Mouse (Mus musculus) CH12.LX (cell line): ENCODE data around the gene Plcl2.

Experiments
- CTCF ChIP-seq, 2 experiments: IDR thresholded peaks in 1 of 2; conservative IDR thresholded peaks in 1 of 2; 2 replicates each; pipeline ENCODE4 v1.5.1; 2011 to 2012; ENCODE audit warnings: low read depth in 2 of 2, low read length in 2 of 2, improper control_type of control experiment in 1 of 2, inconsistent platforms in 1 of 2, mild to moderate bottlenecking in 1 of 2, moderate library complexity in 1 of 2
- EP300 ChIP-seq: IDR thresholded peaks from 2 replicates; pipeline ENCODE4 v1.6.1; 2011; ENCODE audit warnings: low read length, improper control_type of control experiment
- ETS1 ChIP-seq: conservative IDR thresholded peaks from 2 replicates; pipeline ENCODE4 v1.6.1; 2012; ENCODE audit warnings: low read depth, mild to moderate bottlenecking, inconsistent platforms, low read length, improper control_type of control experiment, moderate library complexity
- HCFC1 ChIP-seq: IDR thresholded peaks from 2 replicates; pipeline ENCODE4 v1.6.1; 2012; ENCODE audit warnings: low read depth, mild to moderate bottlenecking, inconsistent platforms, low read length, improper control_type of control experiment
- MAX ChIP-seq: IDR thresholded peaks from 2 replicates; pipeline ENCODE4 v1.6.1; 2011; ENCODE audit warnings: low read length, improper control_type of control experiment
- MEF2A ChIP-seq: IDR thresholded peaks from 2 replicates; pipeline ENCODE4 v1.6.1; 2014; ENCODE audit warnings: low read depth, mild to moderate bottlenecking, inconsistent platforms, low read length, improper control_type of control experiment, borderline replicate concordance
- PAX5 ChIP-seq: IDR thresholded peaks from 2 replicates; pipeline ENCODE4 v1.6.1; 2012; ENCODE audit warnings: low read length, inconsistent platforms, mixed read lengths
- POLR2A ChIP-seq: IDR thresholded peaks from 2 replicates; pipeline ENCODE4 v1.6.1; 2011; ENCODE audit warnings: low read depth, mild to moderate bottlenecking, improper control_type of control experiment, low read length
- POLR2AphosphoS2 ChIP-seq: IDR thresholded peaks from 2 replicates; pipeline ENCODE4 v1.6.1; 2011; ENCODE audit warnings: low read depth, low read length, improper control_type of control experiment
- TCF12 ChIP-seq: IDR thresholded peaks from 2 replicates; pipeline ENCODE4 v1.6.1; 2014; ENCODE audit warnings: low read depth, mild to moderate bottlenecking, inconsistent platforms, low read length, improper control_type of control experiment
- ZC3H11A ChIP-seq: IDR thresholded peaks from 2 replicates; pipeline ENCODE4 v1.6.1; 2012; ENCODE audit warnings: low read depth, mild to moderate bottlenecking, inconsistent platforms, low read length, improper control_type of control experiment
- ZKSCAN1 ChIP-seq: IDR thresholded peaks from 2 replicates; pipeline ENCODE4 v1.6.1; 2012; ENCODE audit warnings: low read depth, inconsistent platforms, low read length, improper control_type of control experiment, borderline replicate concordance

GRCm38 (mm10) chr17:50471230-50471629 lies 38.0 kb upstream of the Plcl2 start:
- no peak for TF ChIP-seq ZC3H11A
- TF ChIP-seq PAX5, result no peak
- no peak for TF ChIP-seq ETS1
- no peak for TF ChIP-seq CTCF (conservative IDR thresholded peaks at IDR 0.05 in 1 of 2, IDR thresholded peaks at IDR 0.05 in 1 of 2; ENCODE audit: low read depth in 2 of 2, low read length in 2 of 2)
- peak; percentile 75 for TF ChIP-seq HCFC1
- TF ChIP-seq MEF2A, result no peak
- TF ChIP-seq EP300, result no peak
- peak; percentile 63 for TF ChIP-seq POLR2A
- no peak for TF ChIP-seq TCF12
- no peak for TF ChIP-seq ZKSCAN1
- TF ChIP-seq POLR2AphosphoS2, result no peak
- TF ChIP-seq MAX, result no peak
